Mouse (Mus musculus): Measurements from ENCODE around the gene L3mbtl1.
"Not testable (repeated sequence)": the region's sequence is repeated elsewhere in the genome, so short reads cannot be mapped to it uniquely, and the experiment has no call there.

Gene L3mbtl1

GRCm38 (mm10) chr2:162943148-162943846 lies at the start of gene L3mbtl1:
Gene L3mbtl1, plus strand, starts transcription at chr2:162943472.
- peak; percentile 69 for DNase-seq

DNA sequence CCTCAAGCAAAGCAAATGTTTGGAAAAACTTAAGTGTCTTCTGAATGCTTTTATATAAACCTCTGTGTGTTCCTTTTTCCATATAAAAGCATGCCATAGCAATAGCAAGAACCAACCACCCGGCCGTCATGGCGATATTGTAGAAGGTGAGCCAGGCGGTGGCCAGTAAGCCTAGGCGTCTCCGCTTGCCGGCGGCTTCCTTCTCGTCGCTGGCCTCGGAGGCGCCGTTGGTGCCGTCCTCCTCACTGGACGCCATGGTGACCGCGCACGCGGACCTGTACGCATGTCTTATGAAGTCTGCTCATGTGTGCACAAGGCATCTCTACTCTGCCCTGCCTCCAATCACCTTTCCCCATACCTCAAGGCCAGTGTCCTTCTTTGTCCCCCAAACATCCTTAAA lies 44.0 kb upstream of the L3mbtl1 start:
- DNase-seq = not testable (repeated sequence)

DNA sequence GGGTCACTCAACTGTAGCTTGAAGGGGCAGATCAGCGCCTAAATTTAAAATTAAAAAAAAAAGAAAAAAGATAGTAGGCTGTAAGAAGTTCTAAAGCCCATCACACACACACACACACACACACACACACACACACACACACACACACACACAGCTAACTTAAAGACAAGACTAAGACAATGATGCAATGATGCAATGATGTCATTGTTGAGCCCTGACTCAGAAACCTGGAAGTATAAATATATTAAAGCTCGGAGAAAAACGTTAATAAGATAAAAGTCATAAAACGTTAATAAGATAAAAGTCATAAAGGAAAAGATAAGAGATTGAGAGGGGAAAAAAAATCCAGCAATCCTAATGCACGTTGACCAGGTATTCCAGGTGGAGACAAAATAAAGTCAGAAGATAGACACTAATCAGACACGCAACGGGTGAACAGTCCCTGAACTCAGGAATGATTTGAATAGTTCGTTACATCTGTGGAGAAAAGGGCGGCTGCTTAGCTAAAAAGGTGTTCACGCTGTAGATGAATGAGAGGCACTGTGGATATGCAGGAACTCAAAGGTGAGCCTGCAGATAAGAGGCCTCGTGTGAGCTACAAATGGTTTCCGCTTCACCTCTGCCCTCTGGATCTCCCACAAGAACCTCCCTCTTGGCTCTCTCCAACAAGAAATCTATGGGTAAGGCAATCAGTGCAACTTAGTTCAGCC lies 43.2 kb upstream of the L3mbtl1 start:
- no peak for DNase-seq

DNA sequence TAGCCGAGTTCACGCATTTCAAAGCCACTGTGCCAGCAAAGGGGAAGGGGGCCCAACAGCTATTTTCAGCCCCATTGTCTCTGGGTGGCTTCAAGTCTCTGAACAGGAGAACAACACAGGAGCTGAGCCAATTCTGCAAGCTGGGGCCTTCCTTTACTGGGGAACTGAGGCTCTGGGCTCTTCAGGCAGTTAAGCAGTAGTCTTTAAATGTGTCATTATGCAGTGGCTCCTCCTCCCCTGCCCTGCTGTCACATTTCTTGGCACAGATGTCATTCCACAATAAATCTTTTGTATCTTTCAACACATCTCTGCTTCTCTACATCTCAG lies 42.7 kb upstream of the L3mbtl1 start:
- DNase-seq = no peak

DNA sequence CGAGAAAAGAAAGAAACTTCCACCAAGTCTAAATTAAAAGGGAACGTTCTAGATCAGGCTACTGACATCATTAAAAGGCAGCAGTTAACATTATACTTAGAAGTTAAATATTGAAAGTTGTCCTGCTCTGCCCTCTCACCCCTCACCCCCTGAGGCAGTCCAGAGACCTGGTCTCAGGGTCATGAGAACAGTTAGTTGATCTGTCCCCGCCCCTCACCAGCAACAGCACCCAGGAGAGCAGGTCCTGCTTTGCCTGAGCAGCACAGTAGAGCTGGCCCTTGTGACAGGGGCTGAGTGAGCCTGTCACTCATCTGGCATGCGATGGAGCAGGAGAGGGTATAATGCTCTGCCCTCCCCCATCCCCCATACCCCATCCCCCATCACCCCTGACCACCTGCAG lies 37.4 kb upstream of the L3mbtl1 start:
- DNase-seq = no peak

GRCm38 (mm10) chr2:162908052-162908491 lies 35.2 kb upstream of the L3mbtl1 start:
- DNase-seq = no peak

GRCm38 (mm10) chr2:162914040-162914439 lies 29.2 kb upstream of the L3mbtl1 start:
- DNase-seq = no peak

GRCm38 (mm10) chr2:162914519-162914918 lies 28.8 kb upstream of the L3mbtl1 start:
- DNase-seq = no peak

GRCm38 (mm10) chr2:162919926-162920325 lies 23.3 kb upstream of the L3mbtl1 start:
- DNase-seq = no peak

DNA sequence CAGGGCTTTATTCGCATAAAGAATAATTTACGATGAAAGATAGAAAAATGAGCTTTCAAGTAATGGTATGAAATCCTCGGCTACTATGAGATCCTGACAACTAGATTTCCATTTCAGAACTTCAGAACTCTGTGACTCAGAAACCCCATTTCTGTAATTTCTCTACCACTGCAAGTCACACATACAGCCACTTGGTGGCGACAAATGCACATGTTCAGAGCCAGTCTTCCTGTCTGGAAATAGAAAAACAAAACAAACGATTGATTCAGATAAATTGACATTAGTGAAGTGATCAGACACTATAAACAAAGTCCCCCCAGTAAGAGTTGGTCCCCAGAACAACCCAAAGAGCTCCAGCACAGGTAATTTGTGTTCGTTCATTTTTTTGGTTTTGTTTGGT lies 21.1 kb upstream of the L3mbtl1 start:
- DNase-seq = peak; percentile 44

DNA sequence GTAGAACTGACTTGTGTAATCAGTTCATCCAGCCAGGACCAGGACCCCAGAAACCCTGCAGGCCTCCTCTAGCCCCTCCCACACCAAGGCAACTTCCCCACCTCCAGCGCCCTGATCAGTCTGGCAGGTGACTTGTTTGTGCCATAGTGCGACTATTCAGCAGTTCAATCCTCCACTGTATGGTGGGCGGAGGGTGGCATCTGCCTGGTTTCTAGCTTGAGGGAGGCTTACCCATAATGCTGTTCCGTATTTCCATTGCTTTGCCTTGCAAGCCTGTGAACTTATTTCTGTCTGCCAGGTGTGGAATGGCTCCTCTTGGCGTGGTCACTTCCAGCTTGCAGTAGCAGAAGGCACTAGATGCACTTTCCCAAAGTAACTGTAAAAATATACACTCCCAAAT lies 20.4 kb upstream of the L3mbtl1 start:
- no peak for DNase-seq

DNA sequence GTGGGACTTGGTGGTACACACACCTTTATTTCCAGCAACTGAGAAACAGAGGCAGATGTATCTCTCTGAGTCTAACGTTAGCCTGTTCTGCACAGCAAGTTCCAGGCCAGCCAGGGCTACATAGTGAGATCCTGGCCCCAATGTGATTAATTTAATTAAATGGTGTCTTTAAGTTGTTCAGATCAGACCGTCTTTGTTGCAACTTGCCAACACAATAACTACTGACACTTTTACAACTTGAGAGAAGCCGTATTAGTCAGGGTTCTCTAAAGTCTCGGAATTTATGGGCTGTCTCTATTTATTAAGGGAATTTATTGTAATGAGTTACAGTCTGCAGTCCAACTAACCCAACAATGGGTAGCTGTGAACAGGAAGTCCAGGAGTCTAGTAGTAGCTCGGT lies 19.1 kb upstream of the L3mbtl1 start:
- DNase-seq = no peak

GRCm38 (mm10) chr2:162927918-162928585 lies 15.2 kb upstream of the L3mbtl1 start:
- no peak for DNase-seq

- no peak for DNase-seq
These were observed 13.6 kb upstream of the L3mbtl1 start for GRCm38 (mm10) chr2:162929704-162930103.

DNA sequence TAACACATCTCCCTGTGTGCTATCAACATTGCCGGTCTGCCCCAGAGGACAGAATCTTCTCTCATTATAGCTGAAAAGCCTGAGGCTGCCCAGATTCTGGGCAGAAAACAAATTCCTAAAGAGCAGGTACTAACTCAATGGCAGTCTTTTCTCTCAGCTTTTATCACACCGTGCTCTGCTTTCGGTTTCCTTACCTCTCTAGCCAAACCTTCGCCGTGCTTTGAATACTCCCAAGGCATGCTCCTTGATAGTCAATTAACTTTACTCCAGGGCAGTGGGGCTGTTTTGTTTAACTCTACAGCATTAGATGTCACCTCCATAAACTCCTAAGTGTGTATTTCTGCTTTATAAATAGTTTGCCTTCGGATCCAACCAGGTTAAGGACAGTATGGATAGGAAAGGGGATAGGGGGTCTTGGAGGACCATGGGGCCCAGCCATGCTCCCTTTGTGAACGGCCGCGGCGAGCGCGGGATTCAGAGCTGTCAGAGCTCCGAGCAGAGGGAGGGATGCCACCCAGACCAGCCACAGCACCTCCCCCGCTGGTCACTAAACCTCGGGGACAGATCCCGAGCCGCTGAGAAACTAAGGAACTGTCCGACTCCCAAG lies 12.7 kb upstream of the L3mbtl1 start:
- no peak for DNase-seq

- DNase-seq = peak; percentile 92
These were observed 12.1 kb upstream of the L3mbtl1 start, which contains the start of gene Srsf6 for GRCm38 (mm10) chr2:162931123-162931673. Gene Srsf6, plus strand, starts transcription at chr2:162931528.

DNA sequence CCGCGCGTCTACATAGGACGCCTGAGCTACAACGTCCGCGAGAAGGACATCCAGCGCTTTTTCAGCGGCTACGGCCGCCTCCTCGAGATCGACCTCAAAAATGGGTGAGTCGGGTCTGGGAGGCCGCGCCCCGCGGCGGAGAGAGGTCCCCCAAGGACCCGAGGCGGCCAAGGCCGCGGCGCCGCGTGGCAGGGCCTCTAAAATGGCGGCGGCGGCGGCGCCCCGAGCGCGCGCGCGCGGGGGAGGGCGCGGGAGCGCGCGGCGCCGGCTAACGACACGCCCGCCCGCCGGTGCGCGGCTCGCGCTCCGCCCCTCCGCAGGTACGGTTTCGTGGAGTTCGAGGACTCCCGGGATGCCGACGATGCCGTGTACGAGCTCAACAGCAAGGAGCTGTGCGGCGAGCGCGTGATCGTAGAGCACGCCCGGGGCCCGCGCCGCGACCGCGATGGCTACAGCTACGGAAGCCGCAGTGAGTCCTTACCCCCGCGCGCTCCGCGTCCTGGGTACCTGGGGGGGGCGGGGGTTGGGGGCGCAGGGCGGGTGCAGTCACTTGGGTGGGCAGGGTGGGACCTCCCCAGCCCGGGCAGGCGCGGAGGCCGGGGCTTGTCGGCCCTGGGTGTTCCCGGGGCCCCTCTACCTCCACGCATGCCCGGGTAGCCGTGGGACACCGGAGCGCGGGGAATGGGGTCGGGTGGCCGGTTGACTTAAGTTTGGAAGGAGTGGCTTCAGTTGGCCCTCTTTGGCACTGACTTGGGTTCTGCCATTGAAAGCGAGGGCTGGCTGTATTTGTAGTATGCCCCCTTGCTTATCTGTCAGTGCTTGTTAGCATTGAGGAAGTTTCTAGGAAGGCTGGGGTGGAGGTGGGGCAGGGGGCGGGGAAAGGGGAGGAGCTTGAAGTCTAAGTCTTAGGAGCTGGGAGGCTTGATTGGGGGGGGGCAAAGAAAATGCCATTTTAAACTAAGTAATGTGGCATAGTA lies 11.3 kb upstream of the L3mbtl1 start:
- DNase-seq = peak; percentile 70

- DNase-seq = no peak
These were observed 10.6 kb upstream of the L3mbtl1 start for GRCm38 (mm10) chr2:162932706-162933105.

GRCm38 (mm10) chr2:162934421-162934820 lies 8.9 kb upstream of the L3mbtl1 start:
- no peak for DNase-seq

DNA sequence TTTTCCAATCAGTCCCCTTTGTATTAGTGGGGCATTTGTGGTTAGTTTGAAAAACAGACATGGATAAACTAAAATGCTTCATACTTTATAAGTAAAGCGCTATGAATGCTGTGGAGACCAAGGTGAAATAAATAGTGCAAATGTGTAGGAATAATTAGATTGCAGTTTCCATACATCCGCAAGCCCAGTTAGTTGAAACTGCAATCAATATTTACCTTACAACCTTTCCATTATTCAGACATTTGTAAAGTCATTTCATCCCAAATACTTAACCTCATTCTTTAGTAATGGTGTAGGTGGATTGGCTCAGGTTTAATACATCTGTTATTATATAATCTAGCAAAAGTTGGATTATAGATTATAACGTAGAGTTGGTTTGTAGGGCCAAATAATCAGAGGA lies 7.6 kb upstream of the L3mbtl1 start:
- DNase-seq = no peak

DNA sequence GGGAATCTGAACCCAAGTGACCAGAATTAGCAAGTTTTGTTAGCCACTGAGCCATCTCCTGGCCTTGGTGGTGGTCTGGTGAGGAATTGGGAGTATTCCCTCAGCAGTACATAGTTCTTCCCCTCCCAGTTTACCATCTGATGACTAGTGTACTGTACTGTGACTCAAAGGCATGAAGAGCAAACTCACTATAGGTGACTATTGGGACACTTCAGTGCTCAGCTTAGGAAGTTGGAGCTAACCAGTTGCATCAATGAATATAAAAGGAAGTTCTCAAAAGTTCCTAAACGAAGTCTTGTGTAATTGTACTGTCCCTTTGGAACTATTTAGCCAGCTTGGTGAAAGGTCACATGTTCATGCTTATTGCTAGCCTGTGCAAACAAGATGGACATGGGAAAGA lies 3.7 kb upstream of the L3mbtl1 start:
- DNase-seq = no peak

DNA sequence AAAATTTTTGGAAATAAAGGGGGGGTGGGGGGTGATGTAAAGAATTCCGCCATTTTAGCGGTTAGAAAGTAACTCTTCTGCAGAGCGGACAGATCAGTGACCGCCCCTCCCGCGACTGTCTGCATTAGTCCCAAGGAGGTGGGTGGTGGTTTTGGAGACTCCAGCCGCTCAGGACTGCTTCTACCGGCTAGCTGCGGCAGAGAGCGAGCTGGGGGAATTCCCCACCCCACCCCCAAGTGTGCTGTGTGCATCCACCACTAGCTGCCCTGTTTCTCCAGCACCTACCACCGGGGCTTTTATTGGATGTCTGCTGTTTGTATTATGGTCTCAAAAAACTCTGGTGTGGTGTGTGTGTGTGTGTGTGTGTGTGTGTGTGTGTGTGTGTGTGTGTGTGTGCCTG lies 659 bp downstream of the L3mbtl1 start:
- peak; percentile 41 for DNase-seq

All from right cerebral cortex, postnatal 14 days (tissue).